Mouse (Mus musculus) olfactory bulb, adult 2 months (tissue): Measurements from ENCODE around the gene Slc35e2.

Experiments
- CTCF ChIP-seq: fragments of 200-500 bp; IDR thresholded peaks from 2 replicates; pipeline ENCODE4 v1.5.1; 2012; ENCODE audit warnings: low read depth, mild to moderate bottlenecking, low read length, moderate library complexity; ENCODE audit not compliant: insufficient read depth
- POLR2A ChIP-seq: fragments of 200-500 bp; IDR thresholded peaks from 2 replicates; pipeline ENCODE4 v1.6.1; 2012; ENCODE audit warnings: mild to moderate bottlenecking, low read depth, low read length, moderate library complexity; ENCODE audit not compliant: insufficient read depth

DNA sequence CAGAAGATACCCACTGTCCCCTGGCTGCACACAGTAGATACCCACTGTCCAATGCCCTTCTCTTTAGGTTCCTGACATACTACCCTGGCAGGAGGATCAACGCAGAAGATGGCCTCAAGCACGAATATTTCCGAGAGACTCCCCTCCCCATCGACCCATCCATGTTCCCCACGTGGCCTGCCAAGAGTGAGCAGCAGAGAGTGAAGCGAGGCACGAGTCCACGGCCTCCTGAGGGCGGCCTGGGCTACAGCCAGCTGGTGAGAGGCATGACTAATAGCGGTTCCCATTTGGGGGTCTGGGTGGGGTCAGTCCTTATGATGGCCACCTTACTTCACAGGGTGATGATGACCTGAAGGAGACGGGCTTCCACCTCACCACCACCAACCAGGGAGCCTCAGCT is 48.1 kb downstream of the Slc35e2 start:
- TF ChIP-seq CTCF, result no peak
- TF ChIP-seq POLR2A, result no peak
